Mouse (Mus musculus): ENCODE results near the gene Mtx2. TPM values are rescaled to one million over a fixed set of nuclear protein-coding genes. Genes with fewer than 3 reads are reported as not detected.

Gene Mtx2
- polyA plus RNA-seq, 1 experiment from 2014 or later: 122 TPM

DNA sequence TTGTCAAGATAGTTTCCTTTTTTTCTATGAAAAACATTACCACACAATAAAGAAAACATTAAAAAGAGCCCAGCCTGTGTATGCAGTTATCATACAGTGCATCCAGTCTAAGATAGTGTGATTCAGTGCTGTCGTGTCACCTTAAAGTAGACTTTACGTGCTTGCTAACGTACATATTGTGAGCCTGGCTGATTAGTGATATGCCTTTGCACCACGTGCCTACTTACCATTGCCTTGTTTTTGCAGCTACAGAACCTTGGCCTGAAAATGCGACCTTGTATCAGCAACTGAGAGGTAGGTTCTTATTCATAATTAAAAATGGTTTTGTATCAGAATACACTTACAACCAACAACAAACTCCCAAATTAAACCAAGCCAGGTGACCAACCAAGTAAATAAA is 21.4 kb downstream of the Mtx2 start:
- no peak for TF ChIP-seq CTCF (IDR thresholded peaks at IDR 0.05; ENCODE audit: low read depth)
- ATAC-seq (ENCODE audit: insufficient read depth): no peak

DNA sequence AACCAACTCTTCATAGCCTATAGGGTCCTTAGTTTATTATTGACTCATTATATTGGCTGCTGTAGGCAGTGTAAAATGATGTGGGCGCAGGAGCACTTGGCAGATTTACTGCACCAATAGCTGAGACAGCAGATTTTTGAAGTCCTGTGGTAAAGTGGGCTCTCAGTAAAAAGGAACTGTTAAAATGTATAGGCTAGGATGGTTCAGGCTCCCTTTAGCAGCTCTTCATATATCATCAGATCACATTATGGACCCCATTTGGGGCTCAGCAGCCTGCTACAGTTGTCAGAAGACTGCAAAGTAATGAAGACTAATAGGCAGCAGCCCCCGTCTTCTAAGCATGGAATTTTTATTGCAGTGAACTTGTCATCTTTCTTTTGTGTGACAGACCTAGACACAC is 21.9 kb downstream of the Mtx2 start:
- WGBS: 58% methylated on average over 2 of the region's 2 CpGs

More for the DNA sequence above, 21.4 kb downstream of the Mtx2 start:
- no peak overlapping the region for H3K4me2 ChIP-seq
- no peaks in the 10 kb centered on the region for H3K36me3 ChIP-seq (ENCODE audit: insufficient read depth)
- DNase-seq: no peak
- H3K27ac ChIP-seq (ENCODE audit: low read depth): no peak overlapping the region
- no peaks in the 10 kb centered on the region for H3K27me3 ChIP-seq (ENCODE audit: insufficient read depth, low read length)
- WGBS: 80% methylated on average over 5 of the region's 5 CpGs
- H3K4me3 ChIP-seq (ENCODE audit: low read depth, low read length): no peak overlapping the region
- no peaks in the 10 kb centered on the region for H3K4me1 ChIP-seq (ENCODE audit: insufficient read depth)
- H3K9ac ChIP-seq: no peak overlapping the region
- H3K9me3 ChIP-seq (ENCODE audit: low read depth, low read length): no peaks in the 10 kb centered on the region

DNA sequence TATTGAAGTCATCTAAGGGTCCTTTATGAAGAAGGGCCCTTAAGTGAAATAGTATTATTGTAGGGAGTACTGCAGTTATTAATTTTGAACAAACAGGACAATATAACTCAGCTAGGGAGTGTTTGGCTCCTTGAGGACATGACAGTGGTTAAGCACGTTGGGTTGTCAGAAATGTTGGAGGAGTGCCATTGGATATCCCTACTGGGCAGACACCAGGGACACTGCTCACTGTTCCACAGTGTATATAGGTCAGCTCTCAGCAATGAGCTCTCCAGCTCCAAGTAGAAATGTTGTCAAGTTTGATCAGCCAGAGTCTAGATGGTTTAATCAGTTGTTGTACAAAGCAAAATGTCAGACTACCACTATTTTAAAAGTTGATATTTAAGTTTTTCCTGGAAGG is 24.4 kb downstream of the Mtx2 start:
- H3K4me3 ChIP-seq (ENCODE audit: low read depth, low read length): no peak overlapping the region
- no peaks in the 10 kb centered on the region for H3K36me3 ChIP-seq (ENCODE audit: insufficient read depth)
- no peak overlapping the region for H3K4me2 ChIP-seq
- H3K27me3 ChIP-seq (ENCODE audit: insufficient read depth, low read length): no peaks in the 10 kb centered on the region
- no peak overlapping the region for H3K27ac ChIP-seq (ENCODE audit: low read depth)
- H3K9ac ChIP-seq: no peak overlapping the region
- ATAC-seq (ENCODE audit: insufficient read depth) (no peak), DNase-seq (peak; percentile 42)
- 39% methylated on average over 1 of the region's 1 CpGs for WGBS
- no peaks in the 10 kb centered on the region for H3K9me3 ChIP-seq (ENCODE audit: low read depth, low read length)
- TF ChIP-seq CTCF (IDR thresholded peaks at IDR 0.05; ENCODE audit: low read depth): no peak
- H3K4me1 ChIP-seq (ENCODE audit: insufficient read depth): no peaks in the 10 kb centered on the region

More for the DNA sequence above, 21.9 kb downstream of the Mtx2 start:
- Histone ChIP-seq H3K27me3 (ENCODE audit: insufficient read depth, low read length) (no peaks in the 10 kb centered on the region), H3K9ac (no peak overlapping the region), H3K4me2 (no peak overlapping the region), H3K4me3 (ENCODE audit: low read depth, low read length) (no peak overlapping the region), H3K36me3 (ENCODE audit: insufficient read depth) (no peaks in the 10 kb centered on the region), H3K9me3 (ENCODE audit: low read depth, low read length) (no peaks in the 10 kb centered on the region), H3K4me1 (ENCODE audit: insufficient read depth) (no peaks in the 10 kb centered on the region), H3K27ac (ENCODE audit: low read depth) (no peak overlapping the region)
- no peak for TF ChIP-seq CTCF (IDR thresholded peaks at IDR 0.05; ENCODE audit: low read depth)
- DNase-seq: no peak
- ATAC-seq (ENCODE audit: insufficient read depth): no peak

DNA sequence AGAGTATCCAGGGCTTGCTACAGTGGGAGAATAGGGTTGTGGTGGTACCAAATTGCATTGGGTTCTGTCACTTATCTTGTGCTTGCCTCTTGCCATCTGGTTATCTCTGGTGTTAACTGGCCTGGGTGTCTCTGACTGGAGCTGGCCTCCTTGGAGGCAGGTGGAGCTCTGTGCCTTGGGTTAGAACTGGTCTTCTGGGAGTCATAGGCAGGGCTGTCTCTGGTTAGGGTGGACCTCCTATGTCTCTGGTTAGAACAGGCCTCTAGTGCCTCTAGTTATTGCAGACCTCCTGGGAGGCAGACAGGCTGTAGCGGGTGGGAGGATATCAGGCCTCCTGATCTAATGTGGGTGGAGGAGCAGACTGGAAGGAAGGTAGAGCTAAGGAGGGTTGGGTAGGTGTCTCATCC is 36.5 kb downstream of the Mtx2 start:
- Histone ChIP-seq H3K4me2 (no peak overlapping the region), H3K4me3 (ENCODE audit: low read depth, low read length) (no peak overlapping the region), H3K4me1 (ENCODE audit: insufficient read depth) (no peaks in the 10 kb centered on the region), H3K9ac (no peak overlapping the region), H3K9me3 (ENCODE audit: low read depth, low read length) (no peaks in the 10 kb centered on the region), H3K36me3 (ENCODE audit: insufficient read depth) (peaks cover 3% of the 10 kb centered on the region; the same call in 1 of the 2 replicates), H3K27ac (ENCODE audit: low read depth) (no peak overlapping the region), H3K27me3 (ENCODE audit: insufficient read depth, low read length) (no peaks in the 10 kb centered on the region)
- TF ChIP-seq CTCF (IDR thresholded peaks at IDR 0.05; ENCODE audit: low read depth): no peak
- 96% methylated on average over 1 of the region's 1 CpGs for WGBS
- DNase-seq (no peak), ATAC-seq (ENCODE audit: insufficient read depth) (no peak)

DNA sequence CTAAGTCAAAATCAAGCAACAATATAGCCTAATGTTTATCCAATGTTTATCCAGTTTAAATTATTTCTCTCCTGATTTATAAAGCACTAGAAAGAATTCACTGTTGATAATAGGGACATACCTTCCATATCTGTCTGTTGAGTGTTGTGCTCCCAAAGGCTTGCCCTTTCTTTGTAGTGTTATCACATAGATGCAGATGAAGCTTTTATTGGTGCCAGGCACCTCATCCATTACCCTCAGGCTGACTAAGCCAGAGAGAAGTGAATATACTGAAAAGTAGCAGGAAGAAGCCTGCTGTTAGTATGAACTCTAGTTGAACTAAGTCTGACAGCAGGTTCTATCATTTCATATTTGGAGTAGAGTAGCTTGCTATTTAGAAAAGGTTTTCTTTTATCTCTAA is 39.8 kb downstream of the Mtx2 start:
- Histone ChIP-seq H3K9ac (no peak overlapping the region), H3K4me2 (no peak overlapping the region), H3K27ac (ENCODE audit: low read depth) (no peak overlapping the region), H3K36me3 (ENCODE audit: insufficient read depth) (peaks cover 6% of the 10 kb centered on the region; the same call in 1 of the 2 replicates), H3K4me1 (ENCODE audit: insufficient read depth) (no peaks in the 10 kb centered on the region), H3K9me3 (ENCODE audit: low read depth, low read length) (no peaks in the 10 kb centered on the region), H3K4me3 (ENCODE audit: low read depth, low read length) (no peak overlapping the region), H3K27me3 (ENCODE audit: insufficient read depth, low read length) (no peaks in the 10 kb centered on the region)
- no peak for TF ChIP-seq CTCF (IDR thresholded peaks at IDR 0.05; ENCODE audit: low read depth)
- peak; percentile 49; the same call in 1 of the 2 replicates for ATAC-seq (ENCODE audit: insufficient read depth)
- DNase-seq: peak; percentile 32

DNA sequence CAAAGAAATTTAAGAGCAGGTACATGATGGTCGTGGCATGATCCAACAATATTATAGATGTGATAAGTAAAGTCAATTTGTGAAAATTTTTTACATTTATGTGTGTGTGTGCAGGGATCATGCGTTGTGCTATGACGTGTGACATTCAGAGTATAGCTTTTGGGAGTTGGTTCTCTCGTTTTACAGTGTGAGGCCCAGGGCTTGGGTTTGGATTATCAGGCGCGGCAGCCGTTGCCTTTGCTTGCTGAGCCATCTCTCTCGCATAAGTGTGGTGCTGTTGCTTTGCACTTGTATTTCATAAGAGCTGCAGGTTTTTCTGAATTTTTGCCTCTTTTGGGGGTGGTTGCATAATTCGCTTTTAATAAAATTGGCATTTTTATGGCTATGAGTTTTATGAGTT is 48.4 kb downstream of the Mtx2 start:
- Histone ChIP-seq H3K36me3 (ENCODE audit: insufficient read depth) (peaks cover 23% of the 10 kb centered on the region; the same call in 1 of the 2 replicates), H3K4me1 (ENCODE audit: insufficient read depth) (no peaks in the 10 kb centered on the region), H3K27ac (ENCODE audit: low read depth) (no peak overlapping the region), H3K9me3 (ENCODE audit: low read depth, low read length) (no peaks in the 10 kb centered on the region), H3K9ac (no peak overlapping the region), H3K4me2 (no peak overlapping the region), H3K27me3 (ENCODE audit: insufficient read depth, low read length) (no peaks in the 10 kb centered on the region), H3K4me3 (ENCODE audit: low read depth, low read length) (no peak overlapping the region)
- 86% methylated on average over 9 of the region's 9 CpGs for WGBS
- ATAC-seq (ENCODE audit: insufficient read depth): no peak
- no peak for DNase-seq
- no peak for TF ChIP-seq CTCF (IDR thresholded peaks at IDR 0.05; ENCODE audit: low read depth)

DNA sequence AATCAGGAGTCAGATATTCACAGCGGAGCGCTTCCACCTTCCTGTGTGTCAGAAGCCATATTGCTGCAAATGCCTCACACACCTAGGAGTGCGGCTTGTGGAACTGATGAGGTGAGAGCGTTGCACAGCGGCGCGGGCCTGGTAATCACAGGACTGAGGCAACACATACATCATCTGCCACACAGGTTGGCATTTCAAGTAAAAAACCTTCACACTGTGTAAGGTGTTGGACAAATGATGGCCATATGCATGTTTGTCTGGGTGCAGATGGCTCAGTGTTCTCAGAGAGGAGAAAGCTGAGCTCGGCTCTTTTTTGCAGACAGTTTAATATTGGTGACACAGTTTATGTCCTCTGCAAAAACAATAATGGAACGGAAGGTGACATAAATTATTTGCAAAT is 58.8 kb downstream of the Mtx2 start:
- no peak overlapping the region for H3K4me3 ChIP-seq (ENCODE audit: low read depth, low read length)
- no peaks in the 10 kb centered on the region for H3K9me3 ChIP-seq (ENCODE audit: low read depth, low read length)
- H3K4me2 ChIP-seq: no peak overlapping the region
- TF ChIP-seq CTCF (IDR thresholded peaks at IDR 0.05; ENCODE audit: low read depth): no peak
- no peak overlapping the region for H3K9ac ChIP-seq
- peaks cover 3% of the 10 kb centered on the region; the same call in 1 of the 2 replicates for H3K4me1 ChIP-seq (ENCODE audit: insufficient read depth)
- H3K27me3 ChIP-seq (ENCODE audit: insufficient read depth, low read length): no peaks in the 10 kb centered on the region
- no peak for ATAC-seq (ENCODE audit: insufficient read depth)
- H3K27ac ChIP-seq (ENCODE audit: low read depth): no peak overlapping the region
- DNase-seq: no peak
- no peaks in the 10 kb centered on the region for H3K36me3 ChIP-seq (ENCODE audit: insufficient read depth)
- 64% methylated on average over 9 of the region's 9 CpGs for WGBS

DNA sequence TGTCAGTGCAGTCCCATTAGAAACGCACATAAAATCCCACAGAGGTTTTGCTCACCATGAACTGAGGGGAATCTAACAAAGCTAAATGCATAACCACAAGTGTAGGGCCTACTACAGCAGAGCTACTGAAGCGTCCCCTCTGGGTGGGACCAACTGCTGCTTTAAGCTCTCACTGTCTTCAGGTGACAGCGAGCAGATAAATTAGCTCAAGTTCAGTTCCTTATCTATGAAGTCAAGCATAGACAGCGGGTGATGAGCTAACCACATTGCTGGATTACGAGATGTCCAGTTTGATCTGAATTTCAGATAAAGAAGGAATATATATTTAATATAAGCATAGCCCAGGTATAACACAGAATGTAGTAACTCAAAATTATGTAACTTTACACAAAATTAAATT is 66.3 kb downstream of the Mtx2 start:
- H3K4me2 ChIP-seq: no peak overlapping the region
- ATAC-seq (ENCODE audit: insufficient read depth): no peak

More for the DNA sequence above, 66.3 kb downstream of the Mtx2 start:
- no peak for TF ChIP-seq CTCF (IDR thresholded peaks at IDR 0.05; ENCODE audit: low read depth)
- no peaks in the 10 kb centered on the region; the same call in 1 of the 2 replicates for H3K9me3 ChIP-seq (ENCODE audit: low read depth, low read length)
- no peak overlapping the region for H3K9ac ChIP-seq
- H3K36me3 ChIP-seq (ENCODE audit: insufficient read depth): no peaks in the 10 kb centered on the region
- no peaks in the 10 kb centered on the region for H3K4me1 ChIP-seq (ENCODE audit: insufficient read depth)
- H3K4me3 ChIP-seq (ENCODE audit: low read depth, low read length): no peak overlapping the region
- WGBS: 67% methylated on average over 5 of the region's 5 CpGs
- no peaks in the 10 kb centered on the region for H3K27me3 ChIP-seq (ENCODE audit: insufficient read depth, low read length)
- H3K27ac ChIP-seq (ENCODE audit: low read depth): no peak overlapping the region
- no peak for DNase-seq
